Comparison of ENCODE assay signal across 8 mouse cellular contexts in the genomic region with DNA sequence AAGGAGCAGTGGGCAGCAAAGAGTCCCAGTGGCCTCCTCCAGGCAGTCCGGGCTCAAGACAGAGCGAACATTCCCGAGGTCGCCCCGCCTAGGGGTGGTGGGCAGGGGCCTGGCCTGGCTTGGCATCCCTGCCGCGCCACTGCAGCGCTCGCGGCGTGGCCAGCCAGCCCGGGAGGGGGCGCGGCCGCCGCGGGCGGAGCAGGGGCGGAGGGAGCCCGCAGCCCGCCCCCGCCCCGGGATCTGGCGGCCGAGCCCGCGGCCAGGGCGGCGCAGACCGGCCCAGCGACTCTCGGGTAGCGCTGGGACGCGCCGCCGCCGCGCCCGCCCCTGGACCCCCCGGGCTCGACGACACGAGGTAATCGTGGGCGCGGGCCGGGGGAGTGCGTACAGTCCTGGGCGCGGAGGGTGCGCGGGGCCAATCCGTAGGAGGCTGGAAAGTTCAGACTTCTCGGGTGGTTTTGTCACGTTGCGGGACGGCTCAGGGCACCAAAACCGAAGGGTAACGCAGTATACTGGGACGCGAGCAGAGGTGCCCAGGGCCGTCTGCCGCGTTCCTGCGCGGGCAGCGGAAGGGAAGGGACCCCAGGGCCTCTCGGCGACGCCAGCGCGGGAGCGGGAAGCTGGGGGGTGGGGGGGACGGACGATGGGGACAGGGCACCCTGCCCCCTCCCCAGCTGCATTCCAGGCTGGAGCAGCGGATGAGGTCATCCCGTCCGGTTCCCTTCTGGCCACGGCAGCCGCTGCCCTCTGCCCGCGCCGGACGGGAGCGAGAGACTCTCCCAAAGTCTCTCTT. TPM values are rescaled to one million over a fixed set of nuclear protein-coding genes. Genes with fewer than 3 reads are reported as not detected.
DNase-seq lines count a peak whose midpoint lies in the region; ATAC-seq lines count a peak whose summit lies in the region.

Cdc42ep1 (plus strand) TSS at position 254 of the 793 bp plus-strand sequence.

- H3K27ac ChIP-seq in embryonic facial prominence, embryonic 13.5 days = peak within 1 kb of the TSS; percentile 86
- H3K27ac ChIP-seq in heart, embryonic 14.5 days (replicated peaks in 1 of 2; ENCODE audit: control insufficient read depth in 1 of 2, insufficient read depth in 1 of 2, low read depth in 2 of 2, low read length in 2 of 2) = peak within 1 kb of the TSS; percentile 96
- H3K27ac ChIP-seq in lung, embryonic 15.5 days = peak within 1 kb of the TSS; percentile 98

- H3K9me3 ChIP-seq in embryonic facial prominence, embryonic 13.5 days = no peaks in the 10 kb centered on the region
- no peaks in the 10 kb centered on the region for H3K9me3 ChIP-seq in heart, embryonic 14.5 days (ENCODE audit: control insufficient read depth, low read length)
- no peaks in the 10 kb centered on the region for H3K9me3 ChIP-seq in lung, embryonic 15.5 days

- peak within 1 kb of the TSS; percentile 88 for H3K9ac ChIP-seq in embryonic facial prominence, embryonic 13.5 days
- H3K9ac ChIP-seq in heart, embryonic 14.5 days (ENCODE audit: low read length) = peak within 1 kb of the TSS; percentile 93
- H3K9ac ChIP-seq in lung, embryonic 15.5 days = peak within 1 kb of the TSS; percentile 96

- peaks cover 73% of the 10 kb centered on the region for H3K4me1 ChIP-seq in embryonic facial prominence, embryonic 13.5 days
- peaks cover 25 to 38% of the 10 kb centered on the region in 2 experiments for H3K4me1 ChIP-seq in heart, embryonic 14.5 days (ENCODE audit: control insufficient read depth in 2 of 2, insufficient read depth in 2 of 2, low read length in 2 of 2)
- peaks cover 76% of the 10 kb centered on the region for H3K4me1 ChIP-seq in lung, embryonic 15.5 days

- H3K4me3 ChIP-seq in embryonic facial prominence, embryonic 13.5 days = peak within 1 kb of the TSS; percentile 61
- H3K4me3 ChIP-seq in heart, embryonic 14.5 days (ENCODE audit: control insufficient read depth in 1 of 2, insufficient read depth in 1 of 2, low read depth in 1 of 2, low read length in 2 of 2) = peak within 1 kb of the TSS; percentile 74 to 85
- H3K4me3 ChIP-seq in lung, embryonic 15.5 days = peak within 1 kb of the TSS; percentile 66

- peak within 1 kb of the TSS; percentile 84 for H3K4me2 ChIP-seq in embryonic facial prominence, embryonic 13.5 days
- H3K4me2 ChIP-seq in heart, embryonic 14.5 days (ENCODE audit: low read length) = peak within 1 kb of the TSS; percentile 89
- peak within 1 kb of the TSS; percentile 75 for H3K4me2 ChIP-seq in lung, embryonic 15.5 days

- WGBS in embryonic facial prominence, embryonic 13.5 days = under 1% methylated on average over 80 of the region's 86 CpGs
- under 1% methylated on average over 85 of the region's 86 CpGs for WGBS in heart, embryonic 14.5 days
- WGBS in lung, embryonic 15.5 days = under 1% methylated on average over 80 of the region's 86 CpGs

- ATAC-seq in embryonic facial prominence, embryonic 13.5 days (ENCODE audit: insufficient number of reproducible peaks, insufficient read depth, low FRiP score, low TSS enrichment, low read depth) = peak; percentile 49; the same call in 1 of the 2 replicates
- ATAC-seq in heart, embryonic 14.5 days (ENCODE audit: insufficient number of reproducible peaks, insufficient read depth, low FRiP score, low read depth) = peak; percentile 81
- peak; percentile 83 for ATAC-seq in lung, embryonic 15.5 days (ENCODE audit: borderline replicate concordance, extremely low read depth, low FRiP score, low TSS enrichment)

- peaks cover 6% of the 10 kb centered on the region for H3K36me3 ChIP-seq in embryonic facial prominence, embryonic 13.5 days
- peaks cover 15% of the 10 kb centered on the region for H3K36me3 ChIP-seq in heart, embryonic 14.5 days (ENCODE audit: control insufficient read depth, insufficient read depth, low read length)
- peaks cover 12% of the 10 kb centered on the region for H3K36me3 ChIP-seq in lung, embryonic 15.5 days

- no peaks in the 10 kb centered on the region; the same call in 1 of the 2 replicates for H3K27me3 ChIP-seq in embryonic facial prominence, embryonic 13.5 days
- no peaks in the 10 kb centered on the region for H3K27me3 ChIP-seq in heart, embryonic 14.5 days (ENCODE audit: control insufficient read depth, insufficient read depth, low read length)
- H3K27me3 ChIP-seq in lung, embryonic 15.5 days = no peaks in the 10 kb centered on the region

- peak; percentile 77 for DNase-seq in 3T3-L1 (ENCODE audit: low read depth, low spot score)
- DNase-seq in MN1 (ENCODE audit: low spot score) = peak; percentile 89
- peak; percentile 85 for DNase-seq in kidney, postnatal 10 days
- DNase-seq in retina, postnatal 1 day = peak; percentile 70
- no peak for DNase-seq in thymus, postnatal 36 days

RNA-seq across cellular contexts. Expression of gene Cdc42ep1, which starts in this region (rescaled TPM):
- polyA plus RNA-seq in embryonic facial prominence, embryonic 13.5 days (2015; fragmentation: Nextera tagmentation; extraction: Ambion mirVana) = 25.2 and 28.6 TPM in 2 replicates
- polyA plus RNA-seq in heart, embryonic 14.5 days (2014; fragmentation: Nextera tagmentation; extraction: Ambion mirVana) = 29.0 and 30.1 TPM in 2 replicates
- polyA plus RNA-seq in lung, embryonic 15.5 days (2015; fragmentation: Nextera tagmentation; extraction: Ambion mirVana) = 105 and 109 TPM in 2 replicates

Comparison
In these comparisons a context has a peak if more than half of its experiments do, and no peak if none do; other contexts are left out.
1. DNase-seq: peak in 3T3-L1 (single experiment), MN1 (single experiment), kidney, postnatal 10 days (single experiment) and retina, postnatal 1 day (single experiment); none in thymus, postnatal 36 days (0 of 2).
2. Peak in every context shown above with its lines, with median percentiles within 50 percentile points of each other: ATAC-seq, H3K27ac ChIP-seq, H3K4me2 ChIP-seq, H3K4me3 ChIP-seq and H3K9ac ChIP-seq.